Mouse (Mus musculus) heart, postnatal 10 days (tissue): ENCODE measurements at regions not wholly inside any gene's neighbourhood (a gene's known extent, or its start where the extent isn't known, plus 50 kb on each side); places are given as distances from the start of the nearest gene placed in this dataset.
A peak's percentile ranks its signal among the peaks of the same experiment; 100 is the strongest.

Experiments
- DNase-seq, 2 experiments: peaks; one replicate each; pipeline ENCODE4 v3.0.0; 2021
- intact Hi-C: fragments of 180-260 bp; cut with DNase I; formaldehyde crosslinking; loops from one replicate; pipeline ENCODE4 v1.15.1; 2025

DNA sequence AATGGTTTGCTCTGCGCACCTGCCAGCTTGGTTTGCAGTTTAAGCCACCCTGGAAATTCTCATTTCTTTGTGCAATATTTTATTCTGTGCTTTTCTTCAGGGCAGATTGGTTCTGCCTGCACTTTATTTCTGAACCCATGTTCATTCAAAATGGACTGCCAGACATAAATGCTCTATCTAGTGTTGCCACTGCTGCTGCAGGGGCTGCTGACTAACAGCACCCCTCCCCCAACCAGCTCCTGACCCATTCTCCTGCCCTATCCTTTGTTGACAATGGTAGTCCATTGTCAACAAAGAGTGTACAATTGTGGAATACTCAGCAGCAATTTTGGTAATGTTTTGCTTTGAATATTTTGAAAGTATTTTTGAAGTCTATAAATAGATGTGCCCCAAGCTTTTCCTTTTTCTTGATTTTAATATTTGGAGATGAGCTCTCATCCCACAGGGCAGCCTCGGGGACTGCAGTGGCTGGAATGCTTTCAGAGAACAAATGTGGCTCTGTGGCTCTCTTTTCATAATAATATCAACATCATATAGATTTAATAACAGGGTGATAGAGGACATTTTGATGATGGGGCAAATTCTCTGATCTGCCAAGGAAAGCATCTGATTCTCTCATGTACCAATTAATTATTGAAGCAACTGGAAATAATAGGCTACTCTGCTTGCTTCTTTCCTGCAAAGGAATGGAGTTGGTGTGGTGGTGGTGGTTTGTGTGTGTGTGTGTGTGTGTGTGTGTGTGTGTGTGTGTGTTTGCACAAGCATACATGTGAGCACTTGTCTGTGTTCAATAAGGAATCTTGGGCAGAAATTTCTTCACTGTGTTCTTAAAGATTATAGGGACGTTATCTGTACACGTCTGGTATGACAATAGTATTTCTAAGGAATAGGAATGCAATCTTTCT, 813.2 kb upstream of the Gm5150 start:
- no peak for DNase-seq
- intact Hi-C loops = loop anchor here (5.0 kb wide), 1 partner anchor 1003 kb away; no protein-coding TSS in a partner anchor

DNA sequence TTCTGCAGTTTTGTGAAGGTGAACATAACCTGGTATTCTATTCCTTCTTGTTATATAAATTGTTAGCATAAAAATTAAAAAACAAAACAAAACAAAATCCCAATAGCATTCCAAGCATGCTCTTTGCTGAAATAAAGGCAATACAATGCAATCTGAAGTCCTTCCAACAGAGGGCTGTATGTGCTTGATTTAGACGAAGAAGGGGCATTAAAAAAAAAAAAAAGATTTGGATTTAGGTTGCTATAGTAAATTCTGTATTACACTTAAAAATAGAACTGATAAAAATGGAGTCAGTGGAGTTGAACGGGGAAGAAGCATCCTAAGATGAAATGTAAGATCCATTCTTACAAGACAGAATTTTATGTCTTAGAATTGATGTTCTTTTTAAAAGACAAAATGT, 810.6 kb upstream of the Gm5150 start:
- intact Hi-C loops = loop anchor here (2.0 to 5.0 kb wide), 2 partner anchors 982 to 1005 kb away; no protein-coding TSS in a partner anchor
- peak in 1 of 2 experiments; percentile 10 for DNase-seq

DNA sequence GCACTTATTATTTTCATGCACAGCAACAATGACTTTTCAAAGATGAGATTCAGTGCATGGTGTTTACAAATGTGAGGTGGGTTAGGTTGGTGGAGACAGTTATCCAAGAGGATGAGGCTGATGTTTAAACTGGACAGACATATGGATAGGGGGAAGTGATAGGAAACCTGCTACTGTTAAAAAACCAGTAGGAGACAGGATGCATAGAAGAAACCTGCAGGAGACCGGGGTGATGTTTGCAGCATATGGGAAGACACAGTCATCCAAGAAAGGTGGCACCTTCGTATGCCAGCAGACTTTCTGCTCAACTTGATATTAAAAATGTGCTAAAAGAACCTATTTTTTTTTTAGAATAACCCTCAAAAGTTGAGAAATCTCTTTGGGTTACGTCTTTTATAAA, 809.9 kb upstream of the Gm5150 start:
- intact Hi-C loops = loop anchor here (2.0 to 5.0 kb wide), 2 partner anchors 983 to 1006 kb away; no protein-coding TSS in a partner anchor
- DNase-seq = no peak

DNA sequence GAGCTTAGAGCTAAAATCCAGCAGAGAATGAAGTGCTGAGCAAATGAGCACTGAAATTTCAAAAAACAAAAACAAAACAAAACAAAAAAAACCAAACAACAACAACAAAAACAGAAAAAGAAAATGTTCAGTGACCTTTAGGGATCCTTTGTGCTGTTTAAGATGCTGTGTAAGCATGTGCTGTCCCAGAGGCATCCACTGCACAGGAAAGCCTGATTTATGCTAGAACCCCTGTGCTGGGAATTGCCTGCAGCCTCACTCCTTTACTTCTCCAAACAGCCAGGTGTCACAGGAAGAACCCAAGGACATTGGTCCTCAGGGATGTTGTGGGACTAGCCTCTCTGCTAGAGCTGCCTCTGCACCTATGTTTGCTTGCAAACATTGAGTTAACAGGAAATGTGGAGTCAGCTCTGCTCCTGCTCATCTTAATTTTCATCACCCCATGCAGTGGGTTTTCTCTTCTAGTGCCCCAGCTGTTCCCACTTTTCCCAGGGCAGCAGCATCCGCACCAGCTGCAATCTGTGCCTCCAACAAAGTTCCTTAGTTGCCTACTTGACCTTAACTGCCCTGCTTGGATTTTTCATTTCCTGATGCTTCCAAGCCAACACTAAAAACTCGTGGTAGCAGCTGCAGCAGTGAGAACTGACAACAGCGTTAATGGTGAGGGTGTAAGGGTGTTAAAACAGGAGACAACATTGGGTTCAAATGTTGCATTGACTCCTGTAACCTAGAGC, 804.8 kb upstream of the Gm5150 start:
- intact Hi-C loops = no loop called here
- no peak for DNase-seq

DNA sequence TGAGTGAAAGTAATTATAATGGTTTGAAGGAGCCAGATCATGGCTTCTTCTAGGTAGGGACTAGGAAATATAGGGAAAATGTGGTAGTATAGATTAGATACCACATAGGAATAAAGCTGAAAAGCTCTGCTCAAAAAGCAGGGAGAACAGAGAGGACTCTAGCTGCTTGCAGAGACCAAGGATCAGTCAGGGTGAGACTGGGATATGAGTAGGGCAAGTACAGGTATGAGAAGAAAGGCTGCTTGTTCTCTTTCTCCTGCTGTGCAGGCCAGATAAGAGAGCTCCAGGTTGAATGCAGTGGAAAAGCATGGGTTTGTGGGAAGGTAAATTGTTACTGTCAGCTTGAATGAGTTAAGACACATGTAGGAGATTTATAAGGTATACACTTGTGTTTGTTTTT, 797.4 kb upstream of the Gm5150 start:
- intact Hi-C loops = no loop called here
- DNase-seq = no peak
